Mouse (Mus musculus) heart, postnatal 36 days (tissue): ENCODE measurements around the gene Sfn. TPM values are rescaled to one million over a fixed set of nuclear protein-coding genes. Genes with fewer than 3 reads are reported as not detected.
"Not testable (repeated sequence)": the region's sequence is repeated elsewhere in the genome, so short reads cannot be mapped to it uniquely, and the experiment has no call there.

Experiments used
- DNase-seq, 2 experiments: peaks; one replicate each; pipeline ENCODE4 v3.0.0; 2021 to 2022
- intact Hi-C: fragments of 180-260 bp; cut with DNase I; formaldehyde crosslinking; loops from one replicate; pipeline ENCODE4 v1.15.1; 2025
- total RNA-seq, 2 experiments: library from RNA; stranded (reverse); gene quantifications; 2 replicates each; pipeline ENCODE4 v1.2.3; 2021

Gene Sfn
- total RNA-seq: 1 to 10 TPM; 1.1 to 1.5 TPM

- intact Hi-C loops: no loop called here
- DNase-seq: peak; percentile 31 to 49
Measured at GRCm38 (mm10) chr4:133601721-133602218, at the start of gene Sfn. Sfn (minus strand) TSS chr4:133602168.

GRCm38 (mm10) chr4:133651445-133651844 is 49.5 kb upstream of the Sfn start:
- intact Hi-C loops: loop anchor here (5.0 kb wide), 1 partner anchor 39 kb away; no protein-coding TSS in a partner anchor

GRCm38 (mm10) chr4:133649989-133650699 is 48.2 kb upstream of the Sfn start, which contains the start of gene Zdhhc18:
Zdhhc18 (minus strand) TSS chr4:133650154.
- peak; percentile 86 to 90 for DNase-seq
- intact Hi-C loops: loop anchor here (1.0 to 5.0 kb wide), 3 partner anchors 19 to 58 kb away; no protein-coding TSS in a partner anchor

More at GRCm38 (mm10) chr4:133651445-133651844, 49.5 kb upstream of the Sfn start:
- no peak for DNase-seq

DNA sequence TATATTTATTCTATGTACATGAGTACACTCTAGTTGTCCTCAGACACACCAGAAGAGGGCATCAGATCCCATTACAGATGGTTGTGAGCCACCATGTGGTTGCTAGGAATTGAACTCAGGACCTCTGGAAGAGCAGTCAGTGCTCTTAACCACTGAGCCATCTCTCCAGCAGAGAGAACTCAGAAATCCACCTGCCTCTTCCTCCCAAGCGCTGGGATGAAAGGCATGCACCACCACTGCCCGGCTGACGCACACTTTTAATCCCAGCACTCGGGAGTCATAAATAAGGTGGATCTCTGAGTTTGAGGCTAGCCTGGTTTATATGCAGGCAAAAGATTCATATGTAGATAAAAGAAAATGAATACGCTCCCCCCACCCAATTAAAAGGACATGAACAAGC is 47.5 kb upstream of the Sfn start:
- not testable (repeated sequence) for DNase-seq
- intact Hi-C loops: loop anchor here (2.0 kb wide), 1 partner anchor 19 kb away; no protein-coding TSS in a partner anchor

DNA sequence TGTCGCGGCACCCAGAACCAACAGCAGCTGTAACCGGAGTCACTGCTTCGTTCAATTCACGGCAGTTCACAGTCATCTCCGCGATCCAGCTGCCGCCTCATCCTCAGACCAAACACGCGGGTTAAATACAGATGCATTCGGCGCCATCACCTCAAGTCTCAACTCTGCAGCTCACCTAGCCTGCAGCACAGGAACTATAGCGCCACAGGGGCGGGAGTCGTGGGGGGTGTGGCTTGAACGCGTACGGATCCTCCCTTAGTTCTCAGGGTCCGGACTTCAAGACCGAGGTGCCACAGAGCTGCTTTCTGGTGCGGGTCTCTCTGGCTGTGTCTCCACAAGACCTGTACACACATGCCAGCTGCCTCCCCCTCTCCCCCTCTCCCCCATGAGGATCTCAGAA is 43.7 kb upstream of the Sfn start:
- intact Hi-C loops: no loop called here

GRCm38 (mm10) chr4:133645195-133645594 is 43.2 kb upstream of the Sfn start:
- no peak for DNase-seq
- intact Hi-C loops: no loop called here

More for the DNA sequence above, 43.7 kb upstream of the Sfn start:
- DNase-seq: no peak

- intact Hi-C loops: loop anchor here (2.0 kb wide), 1 partner anchor 25 kb away; no protein-coding TSS in a partner anchor
- no peak for DNase-seq
Measured at GRCm38 (mm10) chr4:133634043-133634410, 32.1 kb upstream of the Sfn start.

DNA sequence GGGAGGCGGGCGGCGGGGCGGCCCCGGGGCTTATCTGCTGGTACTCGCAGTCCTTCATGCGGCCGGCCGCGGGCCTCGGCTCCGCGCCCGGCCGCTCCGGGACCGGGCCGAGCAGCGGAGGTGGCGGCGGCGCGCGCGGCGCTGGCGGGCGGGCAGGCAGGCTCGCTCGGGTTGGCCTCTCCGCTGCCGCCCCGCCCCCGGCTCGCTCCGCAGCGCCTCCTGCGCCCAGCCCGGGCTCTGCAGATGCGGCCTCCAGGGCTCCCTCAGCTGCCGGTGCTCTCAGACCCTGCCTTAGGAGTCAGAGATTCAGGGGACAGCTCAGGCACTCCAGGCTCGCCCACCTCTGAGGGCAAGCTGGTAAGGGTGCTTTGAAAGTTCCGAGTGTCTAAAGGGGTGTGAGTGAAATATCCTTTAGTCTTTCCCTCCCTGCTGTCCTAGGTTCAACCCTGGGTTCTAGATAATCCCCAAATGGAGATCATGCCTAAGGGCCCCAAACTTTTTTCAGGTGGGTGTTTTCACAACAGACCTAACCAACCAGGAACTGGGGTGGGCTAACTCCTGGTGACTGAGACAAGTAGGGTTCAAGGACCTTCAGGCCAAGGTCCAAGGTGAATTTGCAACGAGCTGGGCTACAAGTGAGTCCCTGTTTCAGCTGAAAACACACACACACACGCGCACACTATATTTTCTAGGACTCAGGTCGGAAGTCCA is 31.5 kb upstream of the Sfn start:
- intact Hi-C loops: loop anchor here (2.0 kb wide), 1 partner anchor 25 kb away; no protein-coding TSS in a partner anchor
- DNase-seq: peak; percentile 94 to 95

- intact Hi-C loops: no loop called here
- peak in 1 of 2 experiments; percentile 47 for DNase-seq
Measured at GRCm38 (mm10) chr4:133632483-133633327, 30.7 kb upstream of the Sfn start.

GRCm38 (mm10) chr4:133631769-133632411 is 29.9 kb upstream of the Sfn start:
- intact Hi-C loops: loop anchor here (2.0 kb wide), 2 partner anchors 17 kb away; no protein-coding TSS in a partner anchor
- DNase-seq: peak in 1 of 2 experiments; percentile 43

- intact Hi-C loops: loop anchor here (2.0 kb wide), 2 partner anchors 16 to 18 kb away; no protein-coding TSS in a partner anchor
- peak; percentile 39 to 44 for DNase-seq
Measured at GRCm38 (mm10) chr4:133631071-133631768, 29.3 kb upstream of the Sfn start.

- no peak for DNase-seq
- intact Hi-C loops: loop anchor here (2.0 kb wide), 2 partner anchors 16 to 18 kb away; no protein-coding TSS in a partner anchor
Measured at GRCm38 (mm10) chr4:133630326-133630920, 28.5 kb upstream of the Sfn start.

DNA sequence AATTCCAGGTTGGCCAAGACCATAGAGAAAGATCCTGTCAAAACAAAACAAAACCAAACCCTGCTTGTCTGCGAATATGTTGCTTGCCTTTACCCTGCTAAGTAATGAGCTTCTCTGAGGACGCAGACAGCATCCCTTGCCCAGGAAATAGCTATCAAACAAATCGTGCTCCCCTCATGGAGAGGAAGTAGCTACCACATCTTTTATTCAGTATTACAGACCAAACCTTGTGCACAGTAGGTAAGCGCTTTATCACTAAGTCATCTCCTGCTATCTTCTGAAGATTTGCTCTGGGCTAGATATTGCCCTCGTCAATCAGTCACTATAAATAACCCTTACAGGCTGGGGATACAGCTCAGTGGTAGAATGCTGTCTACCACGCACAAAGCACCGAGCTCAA is 27.2 kb upstream of the Sfn start:
- no peak for DNase-seq
- intact Hi-C loops: no loop called here

- intact Hi-C loops: no loop called here
- no peak for DNase-seq
Measured at GRCm38 (mm10) chr4:133628517-133628916, 26.5 kb upstream of the Sfn start.

DNA sequence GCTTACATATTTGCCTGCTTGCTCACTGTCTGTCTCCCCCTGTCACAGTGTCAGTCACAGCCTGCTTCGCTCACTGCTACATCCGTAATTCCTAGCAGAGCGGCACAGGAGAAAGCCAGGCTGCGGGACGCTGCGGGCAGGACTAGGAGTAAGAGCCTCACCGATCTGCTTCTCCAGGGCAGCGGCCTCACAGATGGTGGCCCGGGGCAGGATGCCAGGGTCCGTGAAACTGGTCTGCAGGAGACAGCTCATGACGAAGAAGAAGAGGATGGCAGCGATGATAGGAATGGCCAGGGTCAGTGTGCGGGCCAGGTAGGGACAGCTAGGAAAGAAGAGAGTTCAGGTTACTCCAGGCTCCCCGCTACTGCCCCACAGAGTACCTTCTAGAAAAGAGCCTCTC is 25.1 kb upstream of the Sfn start:
- intact Hi-C loops: no loop called here
- no peak for DNase-seq

DNA sequence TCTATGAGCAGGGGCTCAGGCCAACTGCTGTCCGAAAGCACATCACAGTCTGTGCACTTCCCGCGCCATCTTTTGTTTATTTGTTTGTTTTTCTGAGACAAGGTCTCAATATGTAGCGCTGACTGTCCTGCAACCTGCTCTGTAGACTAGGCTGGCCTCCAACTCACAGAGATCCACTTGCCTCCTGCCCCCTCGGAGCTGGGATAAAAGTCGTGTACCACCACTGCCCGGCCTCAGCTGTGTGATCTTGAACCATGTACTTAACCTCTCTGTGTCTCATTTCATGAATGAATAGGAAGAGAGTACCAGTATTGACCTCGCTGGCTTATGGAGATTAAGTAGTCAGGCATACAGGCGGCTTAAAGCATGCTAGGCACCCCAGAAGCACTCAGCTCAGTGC is 24.7 kb upstream of the Sfn start:
- intact Hi-C loops: no loop called here
- no peak for DNase-seq

DNA sequence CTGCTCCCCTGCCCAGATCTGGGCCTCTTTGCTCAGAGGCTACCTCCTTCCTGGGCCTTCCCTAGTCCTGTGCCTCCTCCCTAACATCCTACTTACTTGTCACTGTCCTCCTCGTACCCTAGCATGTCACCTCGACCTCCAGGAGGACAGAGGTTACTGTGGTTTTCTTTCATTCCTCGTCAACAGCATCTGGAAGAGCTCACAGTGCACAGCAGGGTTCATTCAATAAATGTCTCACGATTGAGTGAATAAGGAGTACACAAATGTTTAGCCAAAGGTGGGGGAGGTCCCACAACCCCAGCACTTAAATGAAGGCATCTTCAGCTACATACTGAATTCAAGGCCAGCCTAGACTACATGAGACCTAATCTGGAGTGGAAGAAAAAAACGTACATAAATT is 24.3 kb upstream of the Sfn start:
- DNase-seq: no peak
- intact Hi-C loops: no loop called here

DNA sequence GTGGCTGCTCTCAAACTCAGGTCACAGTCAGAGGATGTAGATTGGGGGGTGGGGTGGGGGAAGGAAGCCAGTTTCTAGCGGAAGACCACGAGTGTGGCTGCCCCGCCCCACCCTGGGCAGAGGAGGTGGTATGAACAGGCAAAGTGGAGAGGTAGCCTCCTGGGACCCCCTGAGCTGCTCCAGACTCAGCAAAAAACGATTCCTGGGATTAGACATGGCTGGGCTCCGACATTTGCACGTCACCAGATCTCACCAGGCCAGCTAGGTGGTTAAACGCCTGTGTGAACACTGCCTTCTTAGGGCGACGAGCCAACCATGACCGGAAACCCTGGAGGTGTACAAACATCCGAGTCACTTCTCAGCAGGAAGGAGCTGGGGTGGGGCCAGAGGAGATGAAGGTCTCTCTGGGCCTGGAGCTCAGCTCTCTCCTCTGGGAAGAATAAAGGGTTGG is 23.7 kb upstream of the Sfn start:
- intact Hi-C loops: no loop called here

GRCm38 (mm10) chr4:133624830-133625229 is 22.9 kb upstream of the Sfn start:
- intact Hi-C loops: no loop called here
- DNase-seq: no peak

More for the DNA sequence above, 23.7 kb upstream of the Sfn start:
- DNase-seq: peak; percentile 68 to 75
